Mouse (Mus musculus) lung, postnatal 0 days (tissue): ENCODE measurements at regions not wholly inside any gene's neighbourhood (a gene's known extent, or its start where the extent isn't known, plus 50 kb on each side); places are given as distances from the start of the nearest gene placed in this dataset.
A peak's percentile ranks its signal among the peaks of the same experiment; 100 is the strongest.

Experiments used
- ATAC-seq: fragments of 200-750 bp; cut with Nextera tagmentation; 2 replicates; pipeline ENCODE4 v1.8.0; 2017; ENCODE audit warnings: moderate library complexity
- DNase-seq: peaks from one replicate; pipeline ENCODE4 v3.0.0-alpha.2; 2016; ENCODE audit warnings: low spot score
- H3K27ac ChIP-seq: fragments of 300-500 bp; sonication (generic); 2 replicates; pipeline ENCODE4 v1.5.1; 2014; ENCODE audit warnings: antibody characterized with exemption, mild to moderate bottlenecking, low read length, mixed read lengths
- H3K27me3 ChIP-seq: fragments of 300-500 bp; sonication (generic); replicated peaks from 2 replicates; pipeline ENCODE4 v1.6.1; 2014; ENCODE audit warnings: low read length, mixed read lengths; ENCODE audit not compliant: insufficient read depth
- H3K36me3 ChIP-seq: fragments of 300-500 bp; sonication (generic); 2 replicates; pipeline ENCODE4 v1.6.1; 2014; ENCODE audit warnings: low read length, mixed read lengths; ENCODE audit not compliant: insufficient read depth
- H3K4me1 ChIP-seq: fragments of 300-500 bp; sonication (generic); 2 replicates; pipeline ENCODE4 v1.6.1; 2014; ENCODE audit warnings: antibody characterized with exemption, low read depth, low read length, mixed read lengths; ENCODE audit not compliant: insufficient read depth
- H3K4me2 ChIP-seq: fragments of 300-500 bp; sonication (generic); replicated peaks from 2 replicates; pipeline ENCODE4 v1.6.1; 2014; ENCODE audit warnings: low read depth, mild to moderate bottlenecking, low read length, moderate library complexity, mixed read lengths
- H3K4me3 ChIP-seq: fragments of 300-500 bp; sonication (generic); 2 replicates; pipeline ENCODE4 v1.5.1; 2014; ENCODE audit warnings: low read depth, low read length
- H3K9ac ChIP-seq: fragments of 300-500 bp; sonication (generic); replicated peaks from 2 replicates; pipeline ENCODE4 v1.6.1; 2014; ENCODE audit warnings: low read depth, mild to moderate bottlenecking
- H3K9me3 ChIP-seq: fragments of 300-500 bp; sonication (generic); 2 replicates; pipeline ENCODE4 v1.6.1; 2016; ENCODE audit warnings: low read length, mixed read lengths
- CTCF ChIP-seq: IDR thresholded peaks from 2 replicates; pipeline ENCODE4 v1.5.1; 2016; ENCODE audit warnings: antibody characterized with exemption, mild to moderate bottlenecking
- EP300 ChIP-seq: IDR thresholded peaks from 2 replicates; pipeline ENCODE4 v1.6.1; 2016; ENCODE audit warnings: antibody characterized with exemption, mild to moderate bottlenecking, control low read depth
- WGBS: fragments of 180-500 bp; shearing (Covaris S2); extraction: QIAGEN DNeasy Blood & Tissue Kit; methylation state at CpG from one replicate; pipeline ENCODE4 v1.1.7; 2014; 5-methylcytosine and 5-hydroxymethylcytosine counted together

GRCm38 (mm10) chr16:83250346-83250745 lies 422.2 kb downstream of the Gm21833 start:
- ATAC-seq (no peak), DNase-seq (no peak)
- 68% methylated on average over 1 of the region's 1 CpGs for WGBS
- Histone ChIP-seq H3K9ac (no peak overlapping the region), H3K36me3 (no peaks in the 10 kb centered on the region), H3K9me3 (no peaks in the 10 kb centered on the region), H3K27me3 (no peaks in the 10 kb centered on the region), H3K4me1 (no peaks in the 10 kb centered on the region), H3K4me2 (no peak overlapping the region), H3K4me3 (no peak overlapping the region), H3K27ac (no peak overlapping the region)
- TF ChIP-seq CTCF (no peak), EP300 (no peak)

GRCm38 (mm10) chr16:83254183-83254582 lies 426.0 kb downstream of the Gm21833 start:
- no peak for ATAC-seq
- H3K4me2 ChIP-seq: no peak overlapping the region
- H3K4me3 ChIP-seq: no peak overlapping the region
- TF ChIP-seq EP300: no peak
- no peak for TF ChIP-seq CTCF
- H3K9ac ChIP-seq: no peak overlapping the region
- WGBS: 72% methylated on average over 1 of the region's 1 CpGs
- no peak overlapping the region for H3K27ac ChIP-seq
- no peaks in the 10 kb centered on the region for H3K27me3 ChIP-seq
- H3K36me3 ChIP-seq: no peaks in the 10 kb centered on the region
- no peaks in the 10 kb centered on the region for H3K9me3 ChIP-seq
- no peak for DNase-seq
- H3K4me1 ChIP-seq: no peaks in the 10 kb centered on the region

DNA sequence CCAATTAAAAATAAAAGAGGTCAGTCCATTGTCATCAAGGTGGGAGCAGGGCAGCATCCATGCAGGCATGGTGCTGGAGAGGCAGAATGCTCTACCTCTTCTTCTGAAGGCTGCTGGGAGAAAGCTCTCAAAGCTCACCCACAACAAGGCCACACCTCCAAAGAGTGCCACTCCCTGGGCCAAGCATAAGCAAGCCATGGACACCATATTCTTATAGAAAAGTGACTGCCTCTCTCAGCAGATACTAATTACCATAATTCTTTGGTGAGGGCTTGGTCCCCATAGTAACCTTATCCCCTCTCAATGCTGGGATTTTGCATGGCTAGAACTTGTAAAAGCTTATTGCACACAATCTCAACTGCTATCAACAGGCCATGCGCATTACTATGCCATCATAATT lies 443.7 kb downstream of the Gm21833 start:
- no peak overlapping the region for H3K4me3 ChIP-seq
- no peak for TF ChIP-seq CTCF
- no peak for TF ChIP-seq EP300
- DNase-seq: no peak
- H3K9ac ChIP-seq: no peak overlapping the region
- no peak overlapping the region for H3K27ac ChIP-seq
- H3K27me3 ChIP-seq: no peaks in the 10 kb centered on the region
- ATAC-seq: no peak
- no peaks in the 10 kb centered on the region for H3K9me3 ChIP-seq
- 94% methylated on average over 1 of the region's 1 CpGs for WGBS
- H3K4me2 ChIP-seq: no peak overlapping the region
- H3K36me3 ChIP-seq: no peaks in the 10 kb centered on the region
- no peaks in the 10 kb centered on the region for H3K4me1 ChIP-seq

DNA sequence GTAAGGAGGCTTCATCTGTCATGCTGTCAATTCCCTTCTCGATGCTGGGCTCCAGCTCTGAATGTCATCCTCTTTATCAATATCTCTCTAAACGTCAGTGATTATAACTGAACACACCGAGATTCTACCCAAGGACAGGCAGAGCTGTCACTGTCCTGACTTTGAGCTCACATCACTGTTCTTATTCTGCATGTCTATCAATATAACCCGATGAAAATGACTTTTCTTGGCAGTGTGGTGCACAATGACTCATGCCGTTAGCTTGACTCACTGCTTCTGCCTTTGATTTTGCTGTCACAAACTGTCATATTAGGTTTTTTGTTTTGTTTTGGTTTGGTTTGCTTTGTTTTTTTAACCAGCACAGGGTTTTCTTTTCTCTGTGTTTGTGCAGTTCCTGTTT lies 488.1 kb downstream of the Gm21833 start:
- Histone ChIP-seq H3K27ac (no peak overlapping the region), H3K27me3 (no peaks in the 10 kb centered on the region), H3K4me2 (no peak overlapping the region), H3K9ac (no peak overlapping the region), H3K36me3 (no peaks in the 10 kb centered on the region), H3K4me1 (no peaks in the 10 kb centered on the region), H3K9me3 (no peaks in the 10 kb centered on the region; the same call in 1 of the 2 replicates), H3K4me3 (no peak overlapping the region)
- WGBS: 62% methylated on average over 5 of the region's 5 CpGs
- DNase-seq (no peak), ATAC-seq (no peak)
- no peak for TF ChIP-seq CTCF
- no peak for TF ChIP-seq EP300

DNA sequence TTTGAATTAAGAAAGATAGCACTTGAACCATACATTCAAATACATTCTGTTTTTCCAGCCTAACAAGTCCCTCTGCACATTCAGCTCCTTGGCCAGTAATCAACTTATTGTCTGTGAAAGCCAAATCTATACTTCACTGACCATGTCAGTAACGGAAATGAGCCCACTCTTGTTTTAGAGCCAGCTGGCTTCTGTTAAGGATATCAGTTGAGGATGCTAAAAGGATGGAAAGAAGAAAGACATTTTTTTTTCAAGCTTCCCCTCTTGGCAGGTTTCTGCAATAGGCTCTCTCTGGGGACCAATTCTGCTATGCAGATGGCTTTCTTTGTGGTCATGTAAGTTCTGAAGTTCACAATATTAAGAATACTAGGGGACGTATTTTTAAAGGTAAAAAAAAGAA lies 498.6 kb downstream of the Gm21833 start:
- Histone ChIP-seq H3K4me2 (no peak overlapping the region), H3K27me3 (no peaks in the 10 kb centered on the region), H3K27ac (no peak overlapping the region), H3K9ac (no peak overlapping the region), H3K4me3 (no peak overlapping the region), H3K4me1 (no peaks in the 10 kb centered on the region), H3K36me3 (no peaks in the 10 kb centered on the region), H3K9me3 (no peaks in the 10 kb centered on the region)
- no peak for DNase-seq
- TF ChIP-seq EP300: no peak
- WGBS: 56% methylated on average over 2 of the region's 2 CpGs
- ATAC-seq: no peak

GRCm38 (mm10) chr16:83351069-83351468 lies 522.9 kb downstream of the Gm21833 start:
- Histone ChIP-seq H3K9me3 (no peaks in the 10 kb centered on the region), H3K27me3 (no peaks in the 10 kb centered on the region), H3K9ac (no peak overlapping the region), H3K4me2 (no peak overlapping the region), H3K36me3 (no peaks in the 10 kb centered on the region), H3K4me3 (no peak overlapping the region), H3K4me1 (no peaks in the 10 kb centered on the region), H3K27ac (no peak overlapping the region)
- TF ChIP-seq CTCF (no peak), EP300 (no peak)
- ATAC-seq (no peak), DNase-seq (peak; percentile 5)

GRCm38 (mm10) chr16:83394581-83394980 lies 566.4 kb downstream of the Gm21833 start:
- ATAC-seq: no peak
- no peak for DNase-seq
- no peak overlapping the region for H3K4me2 ChIP-seq
- TF ChIP-seq CTCF: no peak
- TF ChIP-seq EP300: no peak
- no peaks in the 10 kb centered on the region for H3K9me3 ChIP-seq
- no peaks in the 10 kb centered on the region for H3K36me3 ChIP-seq
- no peak overlapping the region for H3K4me3 ChIP-seq
- WGBS: 86% methylated on average over 2 of the region's 2 CpGs
- H3K27me3 ChIP-seq: no peaks in the 10 kb centered on the region
- H3K27ac ChIP-seq: no peak overlapping the region
- H3K4me1 ChIP-seq: no peaks in the 10 kb centered on the region
- H3K9ac ChIP-seq: no peak overlapping the region
